Mouse (Mus musculus): ENCODE measurements at regions not wholly inside any gene's neighbourhood (a gene's known extent, or its start where the extent isn't known, plus 50 kb on each side); places are given as distances from the start of the nearest gene placed in this dataset.

DNA sequence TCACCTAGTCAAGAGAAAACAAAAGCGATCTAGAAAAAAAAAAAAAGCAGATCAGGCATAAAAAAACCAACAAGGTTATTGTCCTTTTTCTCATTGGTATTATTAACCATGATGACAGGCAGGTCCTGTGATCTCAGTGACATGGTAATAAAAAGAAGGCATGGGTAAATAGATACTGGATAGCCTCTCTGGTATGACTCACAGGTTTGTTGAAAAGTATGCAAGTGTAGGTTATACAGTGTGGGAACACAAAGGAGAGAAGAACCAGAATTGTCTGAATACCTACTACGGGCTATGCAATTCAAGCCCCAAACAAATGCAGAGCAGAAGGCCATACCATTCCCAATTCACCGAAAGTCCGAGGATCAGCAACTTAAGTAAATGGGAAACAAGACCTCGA is 617.7 kb upstream of the Gm21961 start:
- TF ChIP-seq POLR2A (IDR thresholded peaks at IDR 0.05; ENCODE audit: insufficient read depth, low read depth, low read length) (no peak), EP300 (IDR thresholded peaks at IDR 0.05; ENCODE audit: insufficient read depth, low read depth, low read length) (no peak), CTCF (IDR thresholded peaks at IDR 0.05) (no peak)

Data from heart, adult 2 months (tissue).